ENCODE assay signal across 15 mouse cellular contexts in the genomic region with DNA sequence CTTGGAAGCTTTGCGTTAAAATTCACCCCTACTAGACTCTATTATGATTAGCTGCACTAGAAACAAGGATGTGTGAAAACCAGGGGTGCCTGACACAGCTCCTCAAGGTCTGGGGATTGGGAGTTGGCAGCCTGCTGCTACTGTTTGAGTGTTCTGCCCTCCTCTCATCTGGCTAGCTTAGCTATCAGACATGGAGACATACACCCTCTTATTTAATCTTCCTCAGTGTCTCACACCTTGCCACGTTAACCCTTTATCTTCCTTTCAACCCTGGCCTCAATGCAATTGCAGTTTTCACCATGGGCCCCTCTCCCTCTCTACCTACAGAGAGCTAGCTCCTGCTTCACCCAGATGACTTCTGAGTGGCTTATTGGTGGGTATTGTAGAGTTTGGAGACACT.
"Had no signal": no experiment of that assay in that cellular context is flagged by ENCODE, and none has a peak within 500 bp of the region (broad histone marks: within the 10 kb centered on the region; RNA-seq: fewer than 3 reads in every experiment).

No protein-coding gene starts in this region.

- H3K4me2 ChIP-seq: neural tube, embryonic 15.5 days; stomach, embryonic 15.5 days had no signal

- H3K36me3 ChIP-seq: neural tube, embryonic 15.5 days; stomach, embryonic 15.5 days had no signal

- H3K4me1 ChIP-seq: neural tube, embryonic 15.5 days; stomach, embryonic 15.5 days had no signal

- H3K9ac ChIP-seq: neural tube, embryonic 15.5 days; stomach, embryonic 15.5 days had no signal

- H3K27ac ChIP-seq: neural tube, embryonic 15.5 days; stomach, embryonic 15.5 days; stomach, postnatal 0 days had no signal

- DNase-seq: retina, postnatal 1 day; right cerebral cortex, adult 18-20 months; right cerebral cortex, postnatal 14 days; right cerebral cortex, postnatal 25 days; right cerebral cortex, postnatal 4 days; spleen, adult 18-20 months; thymus, adult 18-20 months; thymus, adult 2 months; thymus, postnatal 14 days; thymus, postnatal 25 days; thymus, postnatal 36 days; thymus, postnatal 4 days had no signal

- H3K27me3 ChIP-seq: neural tube, embryonic 15.5 days; stomach, embryonic 15.5 days had no signal

- H3K9me3 ChIP-seq: neural tube, embryonic 15.5 days; stomach, embryonic 15.5 days had no signal

- H3K4me3 ChIP-seq: neural tube, embryonic 15.5 days; stomach, embryonic 15.5 days had no signal
